Mouse (Mus musculus) midbrain, embryonic 16.5 days (tissue): ENCODE measurements around the gene Sh3rf3. TPM values are rescaled to one million over a fixed set of nuclear protein-coding genes. Genes with fewer than 3 reads are reported as not detected.

Experiments
- ATAC-seq: fragments of 200-750 bp; cut with Nextera tagmentation; 2 replicates; pipeline ENCODE4 v1.8.0; 2017; ENCODE audit warnings: moderate TSS enrichment
- H3K27ac ChIP-seq: fragments of 300-500 bp; sonication (generic); 2 replicates; pipeline ENCODE4 v1.5.1; 2014; ENCODE audit warnings: mild to moderate bottlenecking, low read length, mixed read lengths
- H3K27me3 ChIP-seq: fragments of 300-500 bp; sonication (generic); 2 replicates; pipeline ENCODE4 v1.6.1; 2014; ENCODE audit warnings: low read depth, low read length, mixed read lengths; ENCODE audit not compliant: control insufficient read depth, insufficient read depth
- H3K36me3 ChIP-seq: fragments of 300-500 bp; sonication (generic); 2 replicates; pipeline ENCODE4 v1.6.1; 2014; ENCODE audit warnings: mild to moderate bottlenecking, low read length, moderate library complexity, mixed read lengths; ENCODE audit not compliant: control insufficient read depth, insufficient read depth
- H3K4me1 ChIP-seq: fragments of 300-500 bp; sonication (generic); 2 replicates; pipeline ENCODE4 v1.6.1; 2014; ENCODE audit warnings: mild to moderate bottlenecking, low read length, mixed read lengths; ENCODE audit not compliant: control insufficient read depth, insufficient read depth
- H3K4me2 ChIP-seq: fragments of 300-500 bp; sonication (generic); 2 replicates; pipeline ENCODE4 v1.6.1; 2014; ENCODE audit warnings: mild to moderate bottlenecking, low read length, mixed read lengths
- H3K4me3 ChIP-seq: fragments of 300-500 bp; sonication (generic); 2 replicates; pipeline ENCODE4 v1.5.1; 2014; ENCODE audit warnings: low read depth, mild to moderate bottlenecking, low read length, moderate library complexity, mixed read lengths
- H3K9ac ChIP-seq: fragments of 300-500 bp; sonication (generic); 2 replicates; pipeline ENCODE4 v1.6.1; 2014; ENCODE audit warnings: low read depth, low read length, mixed read lengths
- H3K9me3 ChIP-seq: fragments of 300-500 bp; sonication (generic); replicated peaks from 2 replicates; pipeline ENCODE4 v1.6.1; 2014; ENCODE audit warnings: mild to moderate bottlenecking, low read length, mixed read lengths; ENCODE audit not compliant: control insufficient read depth, poor library complexity, severe bottlenecking
- WGBS: fragments of 180-500 bp; shearing (Covaris S2); extraction: QIAGEN DNeasy Blood & Tissue Kit; methylation state at CpG from one replicate; pipeline ENCODE4 v1.1.7; 2014; 5-methylcytosine and 5-hydroxymethylcytosine counted together
- polyA plus RNA-seq: library from polyadenylated mRNA; unstranded; fragments of >200 nt; fragmentation: Nextera tagmentation; extraction: Ambion mirVana; gene quantifications from 2 replicates; pipeline ENCODE4 v1.2.1, GENCODE M21; 2015

Sh3rf3 gene
- polyA plus RNA-seq, 1 experiment from 2014 or later: 3.1 TPM

GRCm38 (mm10) chr10:58921643-58922188 is 108.6 kb downstream of the Sh3rf3 start:
- WGBS: 92% methylated on average over 8 of the region's 8 CpGs

DNA sequence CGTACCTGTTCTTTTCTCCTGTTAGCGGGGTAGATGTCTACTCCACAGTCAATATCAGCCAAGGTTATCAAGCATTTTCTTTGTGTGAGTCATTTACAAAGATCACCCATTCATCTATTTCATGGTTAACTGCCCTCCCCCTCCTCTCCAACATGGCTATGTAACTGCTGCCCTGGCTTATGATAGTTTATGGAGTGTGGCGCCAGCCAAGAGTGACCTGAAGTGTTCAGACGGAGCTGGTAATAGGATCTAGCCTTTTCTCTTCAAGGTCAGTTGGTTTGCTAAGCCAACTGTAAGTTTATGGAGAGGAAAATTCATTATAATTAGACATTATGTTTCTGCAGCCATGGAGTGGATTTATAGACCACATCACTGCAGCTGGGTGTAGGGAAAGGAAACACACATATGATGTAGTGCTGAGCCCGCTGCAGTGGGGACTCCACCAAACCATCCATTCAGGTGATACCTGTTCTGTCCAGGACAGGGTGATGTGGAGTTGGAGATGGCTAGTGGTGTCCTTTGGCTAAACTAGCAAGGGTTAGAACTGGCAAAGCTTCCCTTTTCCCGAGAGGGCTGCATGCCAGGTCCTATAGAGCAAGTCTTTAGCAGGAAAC is 109.2 kb downstream of the Sh3rf3 start:
- H3K27ac ChIP-seq: no peak overlapping the region
- 92% methylated on average over 6 of the region's 6 CpGs for WGBS

More at GRCm38 (mm10) chr10:58921643-58922188, 108.6 kb downstream of the Sh3rf3 start:
- no peak overlapping the region for H3K4me3 ChIP-seq
- no peak overlapping the region for H3K4me2 ChIP-seq
- H3K27ac ChIP-seq: no peak overlapping the region
- no peak for ATAC-seq
- H3K36me3 ChIP-seq: no peaks in the 10 kb centered on the region
- no peaks in the 10 kb centered on the region for H3K9me3 ChIP-seq
- no peak overlapping the region for H3K9ac ChIP-seq
- H3K4me1 ChIP-seq: no peaks in the 10 kb centered on the region
- H3K27me3 ChIP-seq: no peaks in the 10 kb centered on the region

DNA sequence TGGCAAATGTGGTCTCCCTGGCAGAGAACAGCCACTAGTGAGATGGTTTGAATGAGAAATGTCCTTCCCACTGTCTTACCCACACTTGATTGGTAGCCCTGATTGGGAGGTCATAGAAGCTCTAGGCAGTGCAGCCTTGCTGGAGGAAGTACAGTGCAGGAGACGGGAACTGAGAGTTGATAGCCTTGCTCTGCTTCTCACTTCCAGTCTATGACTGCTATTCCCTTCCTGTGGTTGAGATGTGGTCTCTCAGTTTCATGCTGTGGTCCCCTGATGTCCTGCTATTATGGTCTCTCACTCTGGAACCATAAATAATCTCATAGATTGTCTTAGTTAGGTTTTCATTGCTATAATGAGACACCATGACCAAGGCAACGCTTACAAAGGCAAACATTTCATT is 109.8 kb downstream of the Sh3rf3 start:
- no peaks in the 10 kb centered on the region for H3K4me1 ChIP-seq
- H3K9ac ChIP-seq: no peak overlapping the region
- H3K4me3 ChIP-seq: no peak overlapping the region
- H3K27me3 ChIP-seq: no peaks in the 10 kb centered on the region
- H3K36me3 ChIP-seq: no peaks in the 10 kb centered on the region
- no peak overlapping the region for H3K4me2 ChIP-seq
- no peak overlapping the region for H3K27ac ChIP-seq
- no peaks in the 10 kb centered on the region for H3K9me3 ChIP-seq
- no peak for ATAC-seq
- 92% methylated on average over 2 of the region's 2 CpGs for WGBS

More for the DNA sequence above, 109.2 kb downstream of the Sh3rf3 start:
- no peaks in the 10 kb centered on the region for H3K9me3 ChIP-seq
- H3K4me2 ChIP-seq: no peak overlapping the region
- no peaks in the 10 kb centered on the region for H3K36me3 ChIP-seq
- H3K9ac ChIP-seq: no peak overlapping the region
- no peaks in the 10 kb centered on the region for H3K4me1 ChIP-seq
- no peak for ATAC-seq
- H3K27me3 ChIP-seq: no peaks in the 10 kb centered on the region
- no peak overlapping the region for H3K4me3 ChIP-seq

DNA sequence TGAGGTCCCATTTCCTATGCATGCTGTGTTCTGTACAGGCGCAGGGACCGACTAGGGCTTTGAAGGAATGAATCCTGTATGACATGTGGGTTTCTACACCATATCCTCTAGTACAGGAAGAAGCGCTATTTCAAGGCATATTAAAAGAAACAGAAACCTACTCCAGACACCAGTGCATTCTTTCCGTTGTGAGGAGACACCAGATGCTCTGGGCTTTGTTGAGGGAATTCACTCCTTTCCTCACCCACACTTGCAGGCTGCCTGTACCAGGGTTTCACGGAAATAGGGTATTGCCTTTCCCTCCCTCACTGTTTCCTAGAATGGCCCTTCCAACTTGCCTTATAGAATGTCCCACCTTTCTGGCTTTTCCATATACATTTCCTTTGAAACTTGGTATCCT is 113.4 kb downstream of the Sh3rf3 start:
- Histone ChIP-seq H3K27ac (no peak overlapping the region), H3K36me3 (no peaks in the 10 kb centered on the region), H3K4me2 (no peak overlapping the region), H3K4me1 (no peaks in the 10 kb centered on the region), H3K4me3 (no peak overlapping the region), H3K9ac (no peak overlapping the region), H3K27me3 (no peaks in the 10 kb centered on the region), H3K9me3 (no peaks in the 10 kb centered on the region)
- ATAC-seq: no peak
- 79% methylated on average over 5 of the region's 5 CpGs for WGBS

DNA sequence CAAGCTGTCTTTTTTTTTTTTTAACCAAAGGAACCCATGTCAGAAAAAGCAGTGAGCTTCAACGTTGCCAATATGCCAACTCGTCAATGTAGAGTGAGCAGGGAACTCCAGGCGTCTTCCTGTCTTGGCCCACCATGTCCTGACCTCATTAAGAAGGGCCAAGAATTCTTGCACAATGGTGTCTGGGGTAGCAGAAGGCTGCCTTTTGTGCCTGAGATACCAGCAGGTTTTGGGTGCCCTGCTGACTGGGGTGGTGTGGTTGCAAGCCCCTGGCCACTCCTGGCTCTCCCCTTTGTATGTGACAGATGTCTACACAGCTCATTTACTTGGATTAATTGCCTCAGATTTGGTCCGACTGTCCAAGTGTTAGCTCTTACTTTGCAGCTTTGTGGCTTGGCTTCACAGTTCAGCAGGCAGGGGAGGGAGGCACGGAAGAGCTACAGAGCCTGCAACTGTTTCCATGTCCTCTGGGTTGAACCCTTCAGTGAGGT is 115.8 kb downstream of the Sh3rf3 start:
- H3K4me2 ChIP-seq: no peak overlapping the region
- no peaks in the 10 kb centered on the region for H3K27me3 ChIP-seq
- H3K4me3 ChIP-seq: no peak overlapping the region
- WGBS: 38% methylated on average over 5 of the region's 5 CpGs
- no peak overlapping the region for H3K9ac ChIP-seq
- ATAC-seq: no peak
- no peaks in the 10 kb centered on the region for H3K36me3 ChIP-seq
- H3K4me1 ChIP-seq: peaks cover 11% of the 10 kb centered on the region
- no peak overlapping the region for H3K27ac ChIP-seq
- H3K9me3 ChIP-seq: no peaks in the 10 kb centered on the region

GRCm38 (mm10) chr10:58932151-58932773 is 119.1 kb downstream of the Sh3rf3 start:
- Histone ChIP-seq H3K4me3 (peak overlapping the region; percentile 14; the same call in 1 of the 2 replicates), H3K4me2 (peak overlapping the region; percentile 51), H3K9me3 (no peaks in the 10 kb centered on the region), H3K4me1 (peaks cover 11% of the 10 kb centered on the region), H3K27me3 (no peaks in the 10 kb centered on the region), H3K9ac (peak overlapping the region; percentile 31; the same call in 1 of the 2 replicates), H3K27ac (peak overlapping the region; percentile 23; the same call in 1 of the 2 replicates), H3K36me3 (no peaks in the 10 kb centered on the region)
- ATAC-seq: peak; percentile 77
- 15% methylated on average over 22 of the region's 22 CpGs for WGBS

DNA sequence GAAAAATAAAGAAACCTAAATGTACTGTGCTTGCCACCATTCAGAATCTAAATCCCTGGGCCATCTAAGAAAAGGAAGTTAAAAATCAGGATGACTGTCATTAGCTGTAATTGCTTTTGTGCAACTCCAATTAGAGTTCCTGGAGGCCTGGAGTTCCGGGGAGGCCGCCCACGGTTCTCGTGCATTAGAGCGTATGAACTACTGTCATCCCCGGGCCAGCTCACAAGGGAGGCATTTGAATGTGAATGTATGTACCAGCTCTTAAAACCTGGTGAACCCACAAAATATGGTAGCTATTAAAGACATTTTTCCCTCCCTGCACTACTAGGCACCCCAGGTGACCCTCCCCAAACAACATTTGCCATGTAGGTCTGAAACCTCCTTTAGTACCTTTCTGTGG is 122.4 kb downstream of the Sh3rf3 start:
- H3K27me3 ChIP-seq: no peaks in the 10 kb centered on the region
- H3K9ac ChIP-seq: no peak overlapping the region
- no peaks in the 10 kb centered on the region for H3K9me3 ChIP-seq
- WGBS: 64% methylated on average over 6 of the region's 6 CpGs
- no peak overlapping the region for H3K4me3 ChIP-seq
- H3K4me2 ChIP-seq: no peak overlapping the region
- H3K36me3 ChIP-seq: no peaks in the 10 kb centered on the region
- H3K27ac ChIP-seq: no peak overlapping the region
- H3K4me1 ChIP-seq: peaks cover 11% of the 10 kb centered on the region
- no peak for ATAC-seq

DNA sequence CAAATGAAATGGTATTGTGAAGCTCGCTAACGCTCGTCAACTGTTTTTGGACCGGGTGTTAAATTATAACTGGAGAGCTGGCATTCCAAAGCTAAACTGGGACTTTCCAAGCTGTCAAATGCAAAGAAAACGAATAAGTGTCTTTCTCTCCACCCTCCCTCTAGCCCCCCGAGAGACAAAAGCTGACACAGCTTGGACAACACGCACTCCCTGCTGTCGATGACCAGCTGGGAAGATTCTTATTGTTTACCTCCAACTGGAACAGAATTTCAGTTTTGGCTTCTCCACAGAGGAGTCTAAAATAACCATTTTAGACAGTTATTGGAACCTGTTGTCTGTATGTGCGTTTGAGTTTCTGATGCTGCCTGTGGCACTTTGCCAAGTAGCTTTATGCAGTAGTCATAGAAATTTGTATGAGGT is 123.3 kb downstream of the Sh3rf3 start:
- no peak for ATAC-seq
- WGBS: 65% methylated on average over 9 of the region's 9 CpGs

DNA sequence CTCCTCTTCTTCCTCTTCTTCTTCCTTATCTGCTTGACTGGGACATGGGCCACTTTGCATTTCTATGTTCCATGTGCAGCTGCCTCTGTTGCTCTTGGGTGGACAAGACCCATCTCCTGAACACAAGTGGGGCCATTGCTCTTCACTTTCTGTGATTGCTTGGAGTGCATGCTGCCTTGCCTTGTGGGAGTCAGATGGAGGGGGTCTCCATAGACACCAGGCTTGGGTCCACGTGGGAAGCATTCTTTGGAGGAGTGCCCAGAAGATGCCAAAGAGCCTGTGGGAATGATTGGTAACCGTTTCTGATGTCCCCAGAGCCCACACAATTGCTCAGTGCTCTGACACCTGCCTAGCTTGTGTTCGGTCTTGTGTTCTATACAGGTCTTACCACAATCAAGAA is 124.4 kb downstream of the Sh3rf3 start:
- no peak overlapping the region for H3K9ac ChIP-seq
- no peak overlapping the region for H3K4me2 ChIP-seq
- no peak for ATAC-seq
- peaks cover 3% of the 10 kb centered on the region for H3K4me1 ChIP-seq
- no peak overlapping the region for H3K27ac ChIP-seq
- 71% methylated on average over 3 of the region's 3 CpGs for WGBS
- no peaks in the 10 kb centered on the region for H3K27me3 ChIP-seq
- no peaks in the 10 kb centered on the region for H3K36me3 ChIP-seq
- no peak overlapping the region for H3K4me3 ChIP-seq
- H3K9me3 ChIP-seq: no peaks in the 10 kb centered on the region

More for the DNA sequence above, 123.3 kb downstream of the Sh3rf3 start:
- no peaks in the 10 kb centered on the region for H3K9me3 ChIP-seq
- no peak overlapping the region for H3K4me3 ChIP-seq
- peaks cover 11% of the 10 kb centered on the region for H3K4me1 ChIP-seq
- no peak overlapping the region for H3K27ac ChIP-seq
- H3K36me3 ChIP-seq: no peaks in the 10 kb centered on the region
- H3K27me3 ChIP-seq: no peaks in the 10 kb centered on the region
- no peak overlapping the region for H3K9ac ChIP-seq
- no peak overlapping the region for H3K4me2 ChIP-seq
